Mouse (Mus musculus): ENCODE data around the gene Slc16a11.
A peak's percentile ranks its signal among the peaks of the same experiment; 100 is the strongest.

Gene Slc16a11

DNA sequence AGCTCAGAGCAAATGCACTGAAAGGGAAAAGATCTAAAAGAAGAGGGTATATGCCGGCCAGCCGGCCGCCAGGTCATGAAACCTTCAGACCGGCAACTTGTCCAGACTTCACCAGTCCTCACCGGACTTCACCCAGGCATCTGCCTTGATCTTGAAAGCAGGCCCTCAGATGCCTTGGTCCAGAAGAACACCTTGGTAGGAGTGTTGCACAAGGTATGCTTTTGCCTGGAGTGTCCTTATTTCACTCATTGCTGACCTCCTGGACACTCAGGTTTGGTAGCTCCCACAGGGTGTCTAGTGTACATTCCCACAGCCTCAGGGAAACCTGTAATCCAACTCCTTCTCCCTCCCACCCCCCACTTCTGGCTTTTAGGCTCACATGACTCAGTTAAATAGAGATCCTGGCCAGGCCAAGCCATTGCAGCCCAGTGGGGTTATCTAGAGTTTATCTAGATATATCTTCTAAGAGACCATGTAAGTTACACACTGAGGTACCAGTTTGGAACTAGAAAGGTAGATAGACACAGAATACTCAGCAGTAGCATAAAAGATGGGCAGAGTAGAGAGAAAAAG is 12.4 kb upstream of the Slc16a11 start:
- DNase-seq (ENCODE audit: low spot score) = no peak

DNA sequence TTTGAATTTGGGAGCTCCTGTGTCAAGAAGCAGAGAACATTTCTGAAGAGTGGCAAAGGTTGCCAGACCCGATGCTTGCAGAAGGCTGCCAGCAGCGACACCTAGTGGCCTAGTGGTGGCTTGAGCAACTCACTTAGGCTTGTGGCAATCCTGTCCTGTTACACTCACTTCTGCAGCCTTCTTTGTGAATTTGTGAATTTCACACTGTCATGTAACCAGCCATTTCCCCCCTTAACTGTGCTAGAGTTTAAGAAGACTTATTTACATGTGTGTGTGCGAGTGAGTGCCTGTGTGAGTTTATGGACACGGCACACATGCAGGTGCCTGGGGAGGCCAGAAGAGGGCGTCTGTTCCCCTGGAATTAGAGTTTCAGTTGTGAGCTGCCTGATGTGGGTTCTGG is 10.9 kb upstream of the Slc16a11 start:
- DNase-seq (ENCODE audit: low spot score) = peak; percentile 83

DNA sequence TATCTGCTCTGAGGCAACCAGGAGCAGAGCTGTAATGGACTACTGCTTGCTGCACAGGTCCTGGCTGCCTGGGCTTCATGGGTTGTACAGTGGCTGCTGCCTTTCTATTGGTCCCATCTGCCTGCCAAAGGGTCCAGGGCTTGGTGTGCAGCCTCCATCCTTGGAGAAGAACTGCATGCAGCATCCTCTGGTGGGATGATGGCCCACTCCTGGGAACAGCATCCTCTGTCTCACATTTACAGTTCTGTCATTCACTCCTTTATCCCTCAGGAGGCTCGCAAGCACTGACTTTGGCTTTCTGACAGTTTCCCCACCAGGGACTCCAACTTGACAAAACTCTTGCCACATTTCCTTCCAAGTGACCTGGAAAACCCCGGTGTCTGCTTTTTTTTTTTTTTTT is 5.8 kb upstream of the Slc16a11 start:
- no peak for DNase-seq (ENCODE audit: low spot score)

DNA sequence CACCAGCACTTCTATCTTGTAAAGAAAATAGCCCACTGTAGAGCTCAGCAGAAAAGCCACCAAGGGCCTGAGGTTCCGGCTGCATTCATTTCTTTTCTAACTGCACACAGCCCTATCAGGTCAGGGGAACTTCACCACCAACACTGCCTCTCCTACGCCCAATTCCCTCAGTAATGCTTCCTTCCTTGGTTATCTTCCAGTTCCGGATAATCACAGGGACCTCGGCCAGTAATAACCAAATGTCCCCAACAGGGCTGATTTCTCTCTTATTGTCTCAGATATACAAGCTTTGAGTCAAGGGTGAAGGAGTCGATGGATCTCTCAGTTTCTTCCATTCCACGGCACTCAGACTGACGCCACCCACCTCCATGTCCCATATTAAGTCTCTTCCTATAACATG is 5.3 kb upstream of the Slc16a11 start:
- DNase-seq (ENCODE audit: low spot score) = no peak

DNA sequence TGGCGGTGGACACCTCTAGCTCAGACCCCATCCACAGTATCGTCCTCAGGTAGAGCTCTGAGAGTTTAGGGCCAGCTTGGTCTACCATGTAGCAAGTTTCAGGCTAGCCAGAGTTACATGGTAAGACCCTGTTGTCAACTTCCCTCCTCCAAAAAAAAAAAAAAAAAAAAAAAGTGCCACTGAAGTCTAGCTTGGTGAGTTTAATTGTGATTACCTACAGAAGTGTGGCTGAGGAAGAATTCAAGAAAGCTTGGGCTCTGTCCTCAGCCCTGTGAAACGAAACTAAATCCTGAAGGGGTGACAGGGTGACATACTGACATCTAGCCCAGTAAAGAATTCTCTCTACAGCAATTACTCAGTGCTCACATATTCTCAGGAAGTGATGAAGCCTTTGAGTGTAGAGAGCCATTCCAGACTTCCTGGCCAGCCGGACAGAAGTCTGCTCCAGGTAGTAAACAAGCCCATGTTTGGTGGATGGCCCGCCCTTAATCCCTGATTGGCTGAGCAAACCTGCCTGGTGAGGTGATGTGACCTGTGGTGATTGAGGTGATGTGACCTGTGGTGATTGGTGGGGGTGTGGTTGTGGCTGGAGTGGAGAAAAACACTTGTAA is 3.7 kb upstream of the Slc16a11 start:
- no peak for DNase-seq (ENCODE audit: low spot score)

DNA sequence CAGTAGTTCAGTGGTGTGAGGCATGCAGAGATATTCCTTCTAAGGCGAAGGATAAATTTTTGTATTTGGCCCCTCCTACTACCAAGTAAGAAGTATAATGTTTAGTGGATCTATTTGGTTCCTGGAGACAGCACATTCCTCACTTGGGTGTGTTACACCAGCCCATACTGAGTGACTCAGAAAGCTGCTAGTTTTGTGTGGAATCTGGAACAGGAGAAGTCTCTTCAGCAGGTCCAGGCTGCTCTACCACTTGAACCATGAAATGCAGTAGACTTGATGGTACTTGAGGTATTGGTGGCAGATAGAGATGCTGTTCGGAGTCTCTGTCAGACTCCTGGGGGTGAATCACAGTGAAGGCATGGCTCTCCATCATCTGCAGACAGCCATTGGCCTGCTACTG is 1.9 kb upstream of the Slc16a11 start:
- no peak for DNase-seq (ENCODE audit: low spot score)

DNA sequence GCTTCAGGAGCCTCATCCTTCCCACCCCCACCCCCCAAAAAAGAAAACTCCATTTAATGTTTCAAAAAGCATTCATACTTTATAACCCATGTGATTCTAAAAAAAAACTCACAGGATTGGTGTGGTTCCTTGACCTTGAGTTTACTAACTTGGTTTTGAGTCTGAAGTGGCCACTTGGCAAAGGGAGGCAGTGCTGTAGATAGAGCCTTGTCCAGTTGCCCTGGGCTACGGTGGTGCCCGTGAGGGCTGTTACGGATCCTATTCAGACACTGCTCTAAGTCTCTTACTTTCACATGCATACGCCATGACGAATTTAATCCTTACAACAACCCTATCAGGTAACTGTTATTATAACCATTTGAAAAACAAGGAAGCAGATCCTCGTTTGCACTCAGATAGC is 580 bp upstream of the Slc16a11 start:
- no peak for DNase-seq (ENCODE audit: low spot score)

DNA sequence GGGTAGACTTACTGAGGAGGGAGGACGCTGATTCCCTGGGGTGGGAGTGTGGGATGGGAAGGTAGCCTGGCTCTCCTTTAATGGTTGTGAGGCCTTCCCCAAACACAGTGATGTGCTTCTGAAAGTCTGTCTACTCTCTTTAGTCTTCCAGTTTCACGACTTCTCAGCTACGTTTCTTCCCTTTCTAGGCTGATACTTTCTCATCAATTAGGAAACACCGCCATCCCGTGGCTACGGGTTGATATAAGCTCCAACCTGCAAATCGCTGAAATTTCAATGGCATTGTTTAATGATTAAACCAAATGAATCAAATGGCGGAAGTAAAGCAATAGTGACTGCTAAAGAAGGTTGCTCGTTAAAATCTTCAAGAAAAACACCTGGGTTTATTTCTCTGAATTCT is 344 bp downstream of the Slc16a11 start:
- DNase-seq (ENCODE audit: low spot score) = peak; percentile 58

DNA sequence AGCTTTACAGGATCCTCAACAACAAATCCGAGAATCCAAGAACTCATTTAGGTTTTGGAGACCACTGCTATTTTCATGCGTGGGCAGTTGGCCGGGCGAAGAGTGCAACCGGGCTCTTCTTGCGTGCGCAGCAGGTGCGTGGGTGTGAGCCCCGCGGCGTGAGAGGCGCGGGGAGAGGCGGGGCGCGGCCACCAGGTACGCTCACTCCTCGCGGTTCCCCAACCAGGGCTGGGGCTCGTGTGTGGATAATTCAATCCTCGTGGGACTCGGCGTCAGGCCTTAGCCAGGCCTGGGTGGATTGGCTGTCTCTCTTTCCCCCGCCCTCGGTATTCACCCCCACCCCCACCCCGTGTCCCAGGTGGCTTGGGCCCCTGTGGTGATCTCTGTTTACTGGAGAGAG is 1.2 kb downstream of the Slc16a11 start:
- DNase-seq (ENCODE audit: low spot score) = no peak

DNA sequence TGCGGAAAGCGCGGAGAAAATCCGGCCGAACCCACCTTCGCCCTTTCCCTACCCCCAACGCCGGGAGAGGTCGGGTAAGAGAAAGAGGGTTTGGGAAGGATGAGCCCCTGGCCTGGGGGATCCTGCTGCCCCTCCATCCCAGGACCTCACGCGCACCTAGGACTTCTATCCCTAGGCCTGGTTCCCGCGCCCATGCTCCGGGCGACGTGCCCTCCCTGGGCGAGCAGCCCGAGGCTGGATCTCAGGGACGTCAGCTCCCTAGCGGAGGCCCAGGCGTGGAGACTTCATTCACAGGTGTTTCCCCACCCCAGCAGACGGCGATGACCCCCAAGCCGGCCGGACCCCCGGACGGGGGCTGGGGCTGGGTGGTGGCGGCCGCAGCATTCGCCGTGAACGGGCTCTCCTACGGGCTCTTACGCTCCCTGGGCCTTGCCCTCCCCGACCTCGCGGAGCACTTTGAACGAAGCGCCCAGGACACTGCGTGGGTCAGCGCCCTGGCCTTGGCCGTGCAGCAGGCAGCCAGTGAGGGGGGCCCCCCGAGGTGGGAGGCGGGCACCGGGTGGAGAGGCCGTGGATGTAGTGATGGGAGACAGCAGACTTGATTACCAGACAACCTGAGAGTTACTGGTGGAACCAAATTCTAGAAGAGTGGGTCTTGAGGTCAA is 1.8 kb downstream of the Slc16a11 start:
- DNase-seq (ENCODE audit: low spot score) = peak; percentile 52

DNA sequence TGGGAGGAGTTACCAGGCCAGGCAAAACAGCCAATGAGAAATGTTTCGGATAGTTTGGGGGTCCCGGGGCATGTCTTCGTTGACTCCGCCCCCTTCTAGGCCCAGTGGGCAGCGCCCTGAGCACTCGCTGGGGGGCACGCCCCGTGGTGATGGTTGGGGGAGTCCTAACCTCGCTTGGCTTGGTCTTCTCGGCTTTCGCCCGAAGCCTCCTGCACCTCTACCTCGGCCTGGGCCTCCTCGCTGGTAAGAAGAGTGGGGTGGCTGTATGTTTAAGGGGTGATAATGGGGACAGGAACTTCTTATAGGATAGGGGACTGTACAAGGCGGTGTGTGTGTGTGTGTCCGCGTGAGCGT is 2.3 kb downstream of the Slc16a11 start:
- DNase-seq (ENCODE audit: low spot score) = no peak

DNA sequence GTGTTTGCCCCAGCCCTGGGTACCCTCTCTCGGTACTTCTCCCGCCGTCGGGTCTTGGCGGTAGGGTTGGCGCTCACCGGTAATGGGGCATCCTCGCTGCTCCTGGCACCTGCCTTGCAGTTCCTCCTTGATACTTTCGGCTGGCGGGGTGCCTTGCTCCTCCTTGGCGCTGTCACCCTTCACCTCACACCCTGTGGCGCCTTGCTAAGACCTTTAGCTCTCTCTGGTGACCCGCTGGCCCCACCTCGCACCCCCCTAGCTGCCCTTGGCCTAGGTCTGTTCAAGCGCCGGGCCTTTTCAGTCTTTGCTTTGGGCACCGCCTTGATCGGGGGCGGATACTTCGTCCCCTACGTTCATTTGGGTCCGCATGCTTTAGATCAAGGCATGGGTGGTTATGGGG is 2.7 kb downstream of the Slc16a11 start:
- peak; percentile 20 for DNase-seq (ENCODE audit: low spot score)

DNA sequence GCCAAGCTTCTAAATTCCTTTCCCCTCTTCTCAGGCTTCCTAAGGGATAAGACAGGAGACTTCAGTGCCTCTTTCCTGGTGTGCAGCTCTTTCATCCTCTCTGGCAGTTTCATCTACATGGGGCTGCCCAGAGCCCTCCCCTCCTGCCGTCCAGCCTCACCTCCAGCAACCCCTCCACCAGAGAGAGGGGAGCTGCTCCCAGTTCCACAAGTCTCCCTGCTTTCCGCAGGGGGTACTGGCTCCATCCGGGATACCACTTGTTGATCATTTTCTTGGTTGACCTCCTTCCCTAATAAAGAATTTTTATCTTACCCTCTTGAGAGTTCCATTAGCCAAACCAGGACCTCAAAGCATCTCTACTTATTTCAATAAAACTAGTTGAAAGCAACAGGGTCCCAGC is 3.6 kb downstream of the Slc16a11 start:
- DNase-seq (ENCODE audit: low spot score) = no peak

DNA sequence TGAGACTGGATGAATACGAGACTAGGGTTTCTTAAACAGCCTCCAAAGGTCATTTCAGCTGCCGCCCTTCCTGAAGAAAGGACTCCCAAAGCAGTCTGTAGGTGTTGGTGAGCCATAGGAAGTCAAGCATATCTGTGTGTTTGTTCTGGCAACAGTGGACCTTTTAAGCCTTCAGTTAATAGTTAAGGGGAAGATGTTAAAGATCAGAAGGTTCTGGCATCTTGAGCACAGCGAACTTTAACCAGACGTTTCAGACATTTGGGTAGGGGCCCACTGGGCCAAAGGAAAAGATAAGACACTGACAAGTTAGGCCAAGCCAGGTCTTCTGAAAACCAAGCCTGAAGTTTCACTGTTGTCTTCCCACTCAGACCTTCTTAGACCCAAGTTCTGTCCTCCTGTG is 5.5 kb downstream of the Slc16a11 start:
- DNase-seq (ENCODE audit: low spot score) = no peak

DNA sequence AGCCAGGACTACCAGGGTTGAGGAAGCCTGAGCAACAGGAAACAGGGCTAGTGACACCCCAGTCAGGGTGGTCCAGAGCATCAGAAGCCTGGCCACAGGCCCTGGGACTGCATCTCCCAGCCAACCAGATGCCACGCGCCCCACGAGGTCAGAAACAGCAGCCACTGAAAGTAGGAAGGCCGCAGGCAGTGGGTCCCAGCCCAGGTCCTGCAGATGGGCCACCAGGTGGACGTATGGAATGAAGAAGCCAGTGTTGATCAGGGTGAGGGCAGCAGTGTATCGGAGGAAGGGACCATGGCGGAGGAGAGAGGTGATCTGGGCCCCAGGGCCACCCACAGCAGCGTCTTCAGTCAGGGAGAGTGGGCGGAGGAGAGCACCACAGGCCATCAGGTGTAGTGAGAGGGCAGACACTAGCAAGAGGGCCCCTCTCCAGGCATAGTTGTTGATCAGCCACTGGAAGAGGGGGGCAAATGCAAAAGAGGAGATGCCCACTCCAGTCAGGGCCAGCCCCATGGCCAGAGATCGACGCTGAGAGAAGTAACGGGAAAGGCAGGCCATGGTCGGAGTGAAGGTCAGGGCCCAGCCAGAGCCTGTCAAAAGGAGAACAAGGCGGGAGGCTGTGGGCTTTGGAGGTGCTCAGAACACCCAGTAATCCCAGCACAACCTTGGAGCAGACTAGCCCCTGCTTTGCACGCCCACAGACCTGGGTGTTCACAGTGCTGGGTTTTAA is 6.4 kb downstream of the Slc16a11 start:
- DNase-seq (ENCODE audit: low spot score) = no peak

DNA sequence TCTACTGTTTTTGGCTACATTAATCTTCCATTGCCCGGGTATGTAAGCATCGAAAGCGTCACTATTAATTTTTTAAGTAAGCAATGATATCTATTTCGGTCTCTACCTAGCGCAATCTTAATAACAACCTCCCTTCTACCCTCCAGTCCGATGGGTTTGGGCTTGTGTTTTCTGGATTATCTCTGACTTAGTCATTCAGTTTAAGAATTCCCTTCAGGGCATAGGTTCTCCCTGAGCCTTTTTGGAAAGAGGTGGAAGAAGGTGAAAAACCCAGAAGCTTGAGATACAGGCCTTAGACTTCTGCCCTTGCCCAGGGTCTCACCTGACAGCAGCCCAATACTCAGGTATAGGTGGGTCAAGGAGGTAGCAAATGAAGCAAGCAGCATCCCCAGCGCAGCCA is 7.3 kb downstream of the Slc16a11 start:
- no peak for DNase-seq (ENCODE audit: low spot score)

DNA sequence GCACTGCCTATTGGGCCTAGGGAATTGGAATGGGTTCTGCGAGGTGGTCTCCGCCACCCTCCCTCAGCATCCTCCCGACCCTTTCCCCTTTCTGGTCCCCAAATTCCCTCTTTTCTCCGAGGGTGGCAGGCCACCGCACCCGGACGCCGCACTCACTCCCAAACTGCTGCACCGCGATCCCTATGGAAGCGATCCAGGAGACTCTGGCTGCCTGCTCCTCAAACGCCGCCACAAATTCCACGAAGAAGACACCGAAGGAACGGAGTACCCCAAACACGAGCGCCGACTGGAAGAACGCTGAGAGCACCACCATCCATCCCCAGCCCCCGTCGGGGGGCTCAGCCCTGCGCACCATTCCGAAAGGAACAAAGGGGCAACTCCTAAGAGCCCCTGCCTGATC is 7.8 kb downstream of the Slc16a11 start:
- peak; percentile 46 for DNase-seq (ENCODE audit: low spot score)

DNA sequence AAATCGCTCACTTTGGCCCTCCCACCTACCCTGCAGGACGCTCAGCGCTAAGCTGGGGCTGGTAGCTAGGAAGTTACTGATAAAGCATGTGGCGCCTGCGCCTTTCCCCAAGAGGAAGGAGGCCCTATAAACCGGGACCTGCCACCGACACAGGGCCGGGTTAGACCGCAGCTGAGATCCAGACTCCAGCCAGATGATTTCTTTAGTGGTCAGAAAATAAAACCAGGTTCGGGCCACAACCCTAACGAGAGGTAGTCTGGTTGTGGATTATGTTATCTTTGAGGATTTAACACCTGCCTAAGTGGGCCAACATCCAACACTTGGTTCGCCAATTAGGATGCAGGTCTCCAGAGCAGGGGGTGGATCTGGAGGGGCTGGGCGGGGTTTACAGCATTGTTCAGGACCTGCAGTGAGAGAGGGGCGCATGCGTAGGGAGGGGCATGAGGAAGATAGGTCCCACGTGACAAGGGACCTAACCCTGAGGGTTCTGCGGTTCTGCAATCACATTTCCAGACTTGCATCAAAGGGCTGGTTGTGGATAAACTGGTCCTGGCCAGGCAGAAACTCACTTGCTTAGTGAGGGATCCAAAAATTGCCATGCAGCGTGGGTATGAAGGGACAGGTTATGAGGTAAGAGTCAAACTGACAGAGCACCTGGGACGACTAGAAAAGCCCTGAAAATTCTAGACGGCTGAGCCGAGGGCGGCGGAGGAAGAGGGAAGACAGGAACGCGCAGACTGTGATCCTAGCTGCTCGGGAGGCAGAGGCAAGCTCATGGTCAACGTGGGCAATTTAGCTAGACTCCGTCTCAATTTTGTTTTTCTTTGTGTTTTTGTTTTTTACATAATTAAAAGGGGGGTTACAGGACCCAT is 8.4 kb downstream of the Slc16a11 start, which contains the start of gene Slc16a13:
Slc16a13 (minus strand) TSS at position 334 of the 872 bp plus-strand sequence.
- peak; percentile 88 for DNase-seq (ENCODE audit: low spot score)

DNA sequence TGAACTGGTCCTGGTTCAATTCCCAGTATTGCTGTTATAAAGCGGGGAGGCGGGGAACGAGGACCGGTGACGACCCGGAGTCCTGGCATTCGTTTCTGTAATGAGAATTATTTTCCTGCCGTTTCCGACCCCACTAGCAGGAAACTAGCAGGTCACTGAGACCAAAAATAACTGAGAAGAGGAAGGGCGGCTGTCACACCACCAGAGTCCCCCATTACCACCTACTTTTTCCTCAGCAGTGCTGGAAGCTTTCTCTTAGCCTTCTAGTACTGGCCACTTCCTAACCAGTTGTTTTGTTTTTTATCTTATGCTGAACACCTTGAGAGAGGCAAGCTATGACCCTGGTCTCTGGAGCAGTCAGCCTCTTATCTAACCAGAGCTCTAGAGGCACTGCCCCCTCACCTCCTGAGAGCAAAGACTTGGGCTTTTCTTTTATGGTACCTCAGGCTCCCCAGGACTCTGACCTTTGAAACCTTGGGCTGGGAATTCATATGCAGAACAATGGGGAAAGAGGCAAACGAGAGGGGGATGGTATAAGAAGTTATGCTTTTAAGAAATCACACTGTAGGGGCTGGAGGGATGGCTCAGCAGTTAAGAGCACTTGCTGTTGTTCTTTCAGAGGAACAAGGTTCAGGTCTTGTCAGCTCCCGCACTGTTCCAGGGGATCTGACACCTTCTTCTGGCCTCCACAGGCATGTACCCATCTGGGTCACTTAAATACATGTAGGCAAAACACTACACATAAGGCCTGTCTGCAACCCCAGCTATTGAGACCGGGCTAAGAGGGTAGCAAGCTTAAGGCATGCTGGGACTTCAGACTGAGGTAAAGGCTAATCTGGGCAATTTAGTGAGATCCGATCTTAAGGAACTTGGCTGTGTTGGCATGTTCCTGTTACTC is 9.3 kb downstream of the Slc16a11 start:
- no peak for DNase-seq (ENCODE audit: low spot score)

DNA sequence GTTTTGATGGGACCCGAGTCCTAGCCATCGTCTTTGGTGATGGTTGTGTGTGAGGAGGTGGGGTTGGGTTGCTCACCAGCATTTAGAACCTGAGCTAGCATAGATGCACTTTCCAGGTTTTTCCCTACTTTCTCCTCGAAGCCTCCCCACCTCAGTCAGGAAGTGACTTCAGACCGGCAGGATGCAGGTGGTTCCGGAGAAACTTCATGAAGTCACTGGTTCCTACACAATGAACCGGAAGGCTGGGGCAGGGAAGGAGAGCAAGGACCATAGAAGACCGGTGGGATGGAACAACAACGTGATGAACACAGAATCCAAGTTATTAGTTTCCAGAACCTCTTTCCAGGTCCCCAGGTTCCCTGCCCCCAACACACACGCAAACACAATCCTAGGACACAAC is 11.2 kb downstream of the Slc16a11 start:
- no peak for DNase-seq (ENCODE audit: low spot score)

Data from ovary, postnatal 36 days (tissue).